ENCODE assay signal across 8 mouse cellular contexts in genomic region chr12:113222748-113223147, GRCm38 (mm10). TPM values are rescaled to one million over a fixed set of nuclear protein-coding genes. Genes with fewer than 3 reads are reported as not detected.
DNase-seq lines count a peak whose midpoint lies in the region; ATAC-seq lines count a peak whose summit lies in the region.

No protein-coding gene starts in this region.

- no peak overlapping the region for H3K4me3 ChIP-seq in liver, embryonic 12.5 days
- H3K4me3 ChIP-seq in stomach, embryonic 15.5 days (replicated peaks), result no peak overlapping the region

- H3K4me1 ChIP-seq in liver, embryonic 12.5 days, result no peaks in the 10 kb centered on the region
- H3K4me1 ChIP-seq in stomach, embryonic 15.5 days, result no peaks in the 10 kb centered on the region

- WGBS in liver, embryonic 12.5 days (ENCODE audit: insufficient replicate concordance), result 24% methylated on average over 6 of the region's 6 CpGs
- WGBS in stomach, embryonic 15.5 days, result 17% methylated on average over 6 of the region's 6 CpGs

- no peak overlapping the region for H3K4me2 ChIP-seq in liver, embryonic 12.5 days
- H3K4me2 ChIP-seq in stomach, embryonic 15.5 days, result no peak overlapping the region

- H3K27me3 ChIP-seq in liver, embryonic 12.5 days (replicated peaks), result no peaks in the 10 kb centered on the region
- H3K27me3 ChIP-seq in stomach, embryonic 15.5 days (replicated peaks), result no peaks in the 10 kb centered on the region

- intact Hi-C loops in heart, postnatal 25 days (cut with DNase I), result loop anchor here (5.0 kb wide), 3 partner anchors 265 to 760 kb away; partner anchors contain the start of gene Adam6b

- no peak overlapping the region for H3K9ac ChIP-seq in liver, embryonic 12.5 days
- H3K9ac ChIP-seq in stomach, embryonic 15.5 days, result no peak overlapping the region

- no peaks in the 10 kb centered on the region for H3K36me3 ChIP-seq in liver, embryonic 12.5 days
- no peaks in the 10 kb centered on the region for H3K36me3 ChIP-seq in stomach, embryonic 15.5 days

- DNase-seq in heart, adult 18-20 months, result peak; percentile 57 to 63
- no peak for DNase-seq in heart, postnatal 25 days (ENCODE audit: low spot score)
- DNase-seq in cerebellum, postnatal 4 days (ENCODE audit: low spot score in 2 of 2), result peak; percentile 37 to 49
- DNase-seq in kidney, adult 9 months, result peak; percentile 56

- peak; percentile 37 for ATAC-seq in granulocyte monocyte progenitor cell, adult 5-6 weeks (replicated peaks; ENCODE audit: poor library complexity, severe bottlenecking)
- ATAC-seq in liver, embryonic 12.5 days, result peak; percentile 29; the same call in 1 of the 2 replicates
- ATAC-seq in monocyte, adult 5-6 weeks (replicated peaks; ENCODE audit: insufficient number of reproducible peaks, low FRiP score, low TSS enrichment, poor library complexity, severe bottlenecking), result 0 out of 2 replicates have a peak, but pooled peaks have one; percentile 10
- ATAC-seq in stomach, embryonic 15.5 days (ENCODE audit: insufficient read depth, low FRiP score, low read depth), result peak; percentile 32; the same call in 1 of the 2 replicates

- no peak overlapping the region for H3K27ac ChIP-seq in liver, embryonic 12.5 days
- H3K27ac ChIP-seq in stomach, embryonic 15.5 days, result no peak overlapping the region

- no peaks in the 10 kb centered on the region for H3K9me3 ChIP-seq in liver, embryonic 12.5 days (replicated peaks)
- H3K9me3 ChIP-seq in stomach, embryonic 15.5 days, result no peaks in the 10 kb centered on the region

RNA-seq across cellular contexts. Expression of gene Tmem121, which starts 37.0 kb away (rescaled TPM):
- total RNA-seq in heart, adult 18-20 months (2021), result not detected
- total RNA-seq in heart, postnatal 25 days (2021), result under 1 TPM in 1 of 2 experiments, not detected in 1; 0.17 TPM
- 0.17 TPM in 1 of 2 replicates, not detected in the other for total RNA-seq in granulocyte monocyte progenitor cell, adult 5-6 weeks (2014; fragmentation: Nextera tagmentation)
- total RNA-seq in granulocyte monocyte progenitor cell, adult 5-6 weeks (2017), result not detected in 2 replicates
- 1.0 and 1.2 TPM in 2 replicates for polyA plus RNA-seq in liver, embryonic 12.5 days (2016; fragmentation: Nextera tagmentation; extraction: Ambion mirVana)
- total RNA-seq in monocyte, adult 5-6 weeks (2017), result 0.19 TPM in 1 of 3 replicates, not detected in the others
- 8.4 and 10.5 TPM in 2 replicates for polyA plus RNA-seq in stomach, embryonic 15.5 days (2015; fragmentation: Nextera tagmentation; extraction: Ambion mirVana)
